Mouse (Mus musculus): ENCODE measurements around the gene Cyp46a1.

DNA sequence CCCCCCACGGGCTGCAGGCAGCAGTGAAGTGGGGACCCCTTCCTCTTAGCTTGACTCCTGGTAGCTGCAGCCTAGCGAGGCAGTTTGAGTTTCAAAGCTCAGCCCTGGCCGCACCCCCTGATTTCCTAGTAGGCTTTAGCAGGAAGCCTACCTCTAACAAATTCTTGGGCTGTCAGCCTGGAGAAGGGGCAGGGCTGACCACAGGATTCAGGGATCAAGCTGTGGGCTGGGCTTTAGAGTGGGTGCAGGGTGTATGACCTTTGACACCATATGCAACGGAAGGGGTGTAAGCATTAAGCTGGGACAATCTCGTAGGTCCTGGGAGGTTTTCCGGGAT, 37.2 kb downstream of the Cyp46a1 start:
- TF ChIP-seq CTCF (IDR thresholded peaks at IDR 0.05; ENCODE audit: control insufficient read depth, insufficient read depth, low read length), result no peak
- TF ChIP-seq POLR2A (IDR thresholded peaks at IDR 0.05; ENCODE audit: borderline replicate concordance, control insufficient read depth, low read depth, low read length), result no peak

Measured in bone marrow, adult 2 months (tissue).